Mouse (Mus musculus) brain, embryonic 14.5 days (tissue): ENCODE data around the gene Ttc9c.

Experiments
- CTCF ChIP-seq: fragments of 200-500 bp; IDR thresholded peaks from 2 replicates; pipeline ENCODE4 v1.5.1; 2012; ENCODE audit warnings: inconsistent platforms, mild to moderate bottlenecking, moderate library complexity, borderline replicate concordance; ENCODE audit not compliant: insufficient read depth, insufficient read length; ENCODE audit errors: extremely low read depth
- POLR2A ChIP-seq: fragments of 200-500 bp; IDR thresholded peaks from 2 replicates; pipeline ENCODE4 v1.6.1; 2012; ENCODE audit warnings: mild to moderate bottlenecking, inconsistent platforms, borderline replicate concordance; ENCODE audit not compliant: poor library complexity, insufficient read depth, insufficient read length, severe bottlenecking; ENCODE audit errors: extremely low read depth

- TF ChIP-seq CTCF (no peak), POLR2A (peak; percentile 65; the same call in 1 of the 2 replicates)
Observed at GRCm38 (mm10) chr19:8818801-8819595, at the start of gene Ttc9c.
